Mouse (Mus musculus) layer of hippocampus, adult 9-10 months (tissue): ENCODE results near the gene Plod1.
A peak's percentile ranks its signal among the peaks of the same experiment; 100 is the strongest.
"Not testable (repeated sequence)": the region's sequence is repeated elsewhere in the genome, so short reads cannot be mapped to it uniquely, and the experiment has no call there.

Experiments
- DNase-seq: peaks from one replicate; pipeline ENCODE4 v3.0.0; 2022; ENCODE audit warnings: low spot score

Gene Plod1

DNA sequence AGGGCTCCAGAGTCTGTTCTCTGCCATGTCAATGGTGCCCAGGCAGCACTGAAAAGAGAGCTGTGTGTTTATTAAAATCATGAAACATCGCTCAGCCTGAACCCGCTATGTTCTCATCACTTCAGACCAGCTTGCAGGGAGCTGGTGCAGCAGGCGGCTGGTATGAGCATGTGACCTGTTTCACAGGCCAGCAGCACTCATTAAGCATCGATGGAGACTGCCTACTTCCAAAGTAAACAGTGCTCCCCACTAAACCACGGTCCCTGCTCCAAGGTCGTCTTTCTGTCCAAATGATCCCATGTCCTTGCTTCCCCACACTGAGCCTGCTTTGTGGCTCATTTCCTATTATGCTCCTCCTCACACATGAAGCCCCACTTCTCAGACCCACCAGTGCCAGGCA, 46.2 kb downstream of the Plod1 start:
- no peak for DNase-seq

DNA sequence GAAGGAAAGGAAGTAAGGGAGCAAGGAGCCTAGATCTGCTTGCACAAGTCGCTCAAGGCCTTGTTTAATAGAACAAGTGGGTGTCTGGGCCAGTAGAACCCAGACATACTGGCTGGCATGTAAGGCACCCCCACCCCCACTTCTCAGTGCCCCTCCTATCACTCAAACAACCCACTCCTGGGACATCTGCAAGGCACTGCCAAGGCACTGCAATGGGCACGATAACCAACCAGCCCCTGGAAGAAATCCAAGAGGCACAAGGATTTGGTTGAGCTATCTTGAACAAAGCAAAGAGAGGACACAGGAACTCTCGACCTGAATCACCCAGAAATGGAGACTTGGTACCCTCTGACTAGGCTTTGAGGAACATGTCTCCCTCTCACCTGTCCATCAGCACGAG, 48.3 kb downstream of the Plod1 start:
- DNase-seq, result no peak

DNA sequence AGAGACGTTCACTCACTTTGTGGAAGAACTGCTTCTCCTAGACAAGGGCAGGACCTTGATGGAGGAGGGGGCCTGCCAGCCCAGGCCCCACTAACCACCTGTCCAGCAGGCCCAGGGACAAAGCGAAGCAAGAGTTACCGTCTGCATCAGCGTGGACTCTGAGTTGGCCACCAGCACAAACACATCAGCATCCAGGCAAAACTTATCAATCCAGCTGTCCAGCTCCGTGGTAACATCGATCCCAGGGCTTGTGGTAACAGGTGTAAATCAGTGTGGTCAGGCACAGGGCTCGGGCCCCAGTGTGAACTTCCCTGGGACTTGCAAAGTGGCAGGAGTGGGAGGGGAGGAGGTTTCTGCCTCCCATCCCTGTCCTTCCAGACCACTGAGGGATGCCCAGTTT, 49.3 kb downstream of the Plod1 start:
- no peak for DNase-seq

GRCm38 (mm10) chr4:147886158-147886557, 50.4 kb downstream of the Plod1 start:
- DNase-seq, result no peak

- DNase-seq, result no peak
Measured at GRCm38 (mm10) chr4:147884138-147884537, 52.4 kb downstream of the Plod1 start.

DNA sequence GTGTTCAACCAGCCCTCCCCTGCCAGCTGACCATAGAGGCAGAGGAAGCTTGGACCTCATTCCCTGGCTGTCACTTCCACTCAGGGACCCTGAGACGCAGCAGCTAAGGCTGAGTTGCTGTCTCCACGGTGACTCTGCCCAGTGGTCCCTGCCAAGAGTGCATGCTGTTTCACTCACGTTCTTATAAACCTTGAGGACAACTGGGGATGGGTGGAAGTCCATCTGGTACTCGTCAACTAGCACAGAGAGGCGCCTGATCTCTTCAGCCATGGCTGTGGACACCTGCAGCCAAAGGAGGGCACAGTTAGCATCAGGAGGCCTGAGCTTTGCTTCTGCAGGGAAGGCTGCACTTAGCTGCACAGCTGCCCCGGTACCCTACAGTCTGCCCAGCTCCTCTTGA, 53.5 kb downstream of the Plod1 start:
- DNase-seq, result no peak

DNA sequence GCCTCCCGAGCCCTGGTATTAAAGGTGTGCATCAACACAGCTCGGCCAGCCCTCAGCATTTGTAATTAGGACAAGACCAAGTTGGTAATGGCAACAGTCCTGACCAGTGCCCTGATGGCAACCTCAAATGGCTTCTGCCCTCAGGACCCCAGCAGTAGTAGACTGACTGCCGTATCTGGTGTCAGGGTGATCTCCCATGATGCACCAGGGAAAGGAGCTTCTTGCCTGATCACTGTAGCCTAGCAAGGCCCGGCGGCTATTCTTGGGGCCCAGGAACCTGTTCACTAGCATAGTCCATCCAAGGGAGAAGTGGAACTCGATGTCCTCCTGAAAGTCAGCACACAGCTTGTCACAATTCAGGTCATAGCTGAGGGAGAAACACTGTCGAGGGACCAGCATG, 54.8 kb downstream of the Plod1 start:
- no peak for DNase-seq

GRCm38 (mm10) chr4:147879865-147880264, 56.7 kb downstream of the Plod1 start:
- DNase-seq, result no peak

- no peak for DNase-seq
Measured at GRCm38 (mm10) chr4:147879456-147879855, 57.1 kb downstream of the Plod1 start.

DNA sequence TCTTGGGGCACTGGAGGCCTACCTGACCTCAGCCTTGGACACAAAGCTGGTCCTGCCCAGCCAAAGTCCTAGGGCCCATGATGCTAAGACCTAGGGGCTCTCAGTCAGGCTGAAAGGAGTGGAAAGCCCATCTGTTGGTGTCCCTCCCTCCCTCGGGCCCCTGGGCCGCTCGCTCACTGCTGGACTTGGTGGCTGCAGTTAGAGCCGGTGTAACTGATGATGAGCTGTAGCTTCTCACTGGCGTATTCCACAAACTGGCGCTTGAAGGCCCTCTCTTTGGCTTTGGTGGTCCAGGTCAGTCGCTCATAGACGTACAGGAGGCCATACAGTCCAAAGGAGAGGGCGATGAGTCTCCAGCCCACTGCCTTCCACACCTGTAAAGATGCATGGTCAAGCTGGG, 58.0 kb downstream of the Plod1 start:
- DNase-seq, result no peak

DNA sequence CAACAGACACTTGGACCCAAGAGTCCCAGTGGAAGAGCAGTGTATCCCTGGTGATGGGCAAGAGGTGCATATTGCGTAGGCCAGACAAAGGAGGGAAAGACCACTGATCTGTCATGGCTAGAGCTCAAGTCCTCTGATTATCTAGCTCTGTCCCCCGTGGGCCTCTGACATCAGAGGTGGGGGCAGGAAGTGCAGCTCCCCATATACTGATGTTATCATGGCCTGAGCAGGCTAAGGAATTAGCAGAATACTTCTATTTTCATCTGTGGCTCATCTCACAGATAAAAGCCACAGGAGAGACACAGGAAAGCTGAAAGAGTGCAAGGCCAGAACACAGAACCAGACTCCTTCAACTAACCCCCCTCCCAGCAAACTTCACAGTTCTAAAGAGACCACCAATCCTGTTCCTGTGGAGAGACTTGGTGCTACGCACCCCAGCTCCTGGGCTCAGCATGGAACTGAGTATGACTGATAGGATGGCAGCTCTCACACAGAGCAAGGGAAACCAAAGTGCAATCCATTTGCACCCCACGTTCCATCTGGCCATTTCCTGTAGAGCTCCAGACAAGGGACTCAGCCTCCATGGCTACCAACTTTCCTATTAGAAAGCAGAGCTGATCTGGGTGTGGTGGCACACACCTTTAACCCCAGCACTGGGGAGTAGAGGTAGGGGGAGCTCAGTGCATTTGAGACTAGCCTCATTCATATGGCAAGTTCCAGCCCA, 60.6 kb downstream of the Plod1 start:
- DNase-seq, result no peak

DNA sequence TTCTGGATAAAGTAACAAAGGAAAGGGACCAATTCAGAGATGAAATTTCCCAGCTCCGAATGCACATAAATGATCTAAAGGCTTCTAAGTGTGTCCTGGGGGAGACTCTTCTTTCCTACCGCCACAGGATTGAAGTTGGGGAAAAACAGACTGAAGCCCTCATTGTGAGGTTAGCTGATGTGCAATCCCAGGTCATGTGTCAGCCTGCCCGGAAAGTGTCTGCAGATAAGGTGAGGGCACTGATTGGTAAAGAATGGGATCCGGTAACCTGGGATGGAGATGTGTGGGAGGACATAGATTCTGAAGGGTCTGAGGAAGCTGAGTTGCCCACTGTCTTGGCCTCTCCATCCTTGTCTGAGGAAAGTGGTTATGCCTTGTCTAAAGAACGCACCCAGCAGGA, 67.3 kb downstream of the Plod1 start:
- DNase-seq, result no peak

- peak; percentile 98 for DNase-seq
Measured at GRCm38 (mm10) chr4:147868450-147869031, 68.0 kb downstream of the Plod1 start, which contains the start of the genes Miip and Fv1. TSS of gene Miip (minus strand) at chr4:147868816. TSS of gene Fv1 (plus strand) at chr4:147868979.

GRCm38 (mm10) chr4:147867563-147868449, 68.8 kb downstream of the Plod1 start:
- no peak for DNase-seq

- not testable (repeated sequence) for DNase-seq
Measured at GRCm38 (mm10) chr4:147866793-147867192, 69.8 kb downstream of the Plod1 start.

DNA sequence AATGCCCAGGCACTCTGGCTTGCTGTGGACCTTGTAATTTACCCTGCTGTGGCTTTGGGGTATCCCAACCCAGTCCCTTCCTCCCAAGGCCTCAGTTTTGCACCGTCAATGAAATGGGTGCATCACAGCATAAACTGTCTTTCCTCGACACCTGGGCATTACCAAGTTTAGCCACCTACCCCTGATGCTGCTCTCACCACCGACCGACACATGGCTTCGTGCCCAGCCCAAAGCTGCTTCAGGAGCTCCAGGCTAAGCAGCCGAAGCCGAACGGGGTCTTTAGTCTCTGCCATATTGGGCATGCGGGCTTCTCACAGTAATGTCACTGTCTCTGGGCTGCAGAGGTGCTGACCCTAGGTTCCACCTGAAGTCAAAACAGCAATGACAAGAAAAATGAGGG, 70.5 kb downstream of the Plod1 start:
- DNase-seq, result no peak

DNA sequence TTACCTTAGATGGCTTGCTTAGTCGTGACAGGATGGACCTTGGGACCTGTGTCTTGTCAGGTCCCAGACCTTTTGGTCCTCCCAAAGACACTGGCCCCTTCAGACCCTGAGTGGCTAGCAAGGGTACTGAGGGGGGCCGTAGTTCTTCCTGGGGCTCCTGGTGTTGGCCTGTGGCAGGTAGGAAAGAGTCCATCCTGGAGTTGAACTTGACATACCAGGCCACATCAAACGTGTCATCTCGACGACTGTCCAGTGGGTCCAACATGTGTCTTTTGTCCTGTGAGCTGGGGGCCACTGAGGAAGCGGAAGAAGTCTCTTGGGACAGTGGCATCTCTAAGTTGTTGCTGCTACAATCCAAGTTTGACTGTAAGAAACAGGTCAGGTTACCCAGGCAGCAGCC, 70.9 kb downstream of the Plod1 start:
- DNase-seq, result no peak

DNA sequence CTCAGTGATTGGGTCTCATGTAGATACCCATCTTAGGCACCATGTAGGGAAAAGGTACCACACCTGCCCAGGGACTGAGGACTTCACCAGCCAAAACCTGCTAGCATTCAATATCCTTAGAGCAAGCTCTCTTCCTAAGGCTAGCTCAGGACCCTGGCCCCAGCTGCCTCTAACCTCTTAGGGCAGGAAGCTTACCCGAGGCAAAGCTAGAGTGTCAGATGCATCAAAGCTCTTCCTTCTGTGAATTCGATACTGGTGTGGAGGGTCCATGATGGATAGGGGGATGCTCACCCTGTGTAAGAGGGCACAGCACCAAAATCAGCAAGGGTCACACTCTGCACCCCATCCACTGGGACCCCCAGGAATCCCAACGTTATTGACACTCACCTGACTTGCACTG, 74.5 kb downstream of the Plod1 start:
- no peak for DNase-seq
